Mouse (Mus musculus) embryo, embryonic 10 days (tissue): Measurements from ENCODE around the gene Vmn2r10.
"Not testable (repeated sequence)": the region's sequence is repeated elsewhere in the genome, so short reads cannot be mapped to it uniquely, and the experiment has no call there.

Experiments
- DNase-seq: peaks from one replicate; pipeline ENCODE4 v3.0.0-alpha.2; 2015; ENCODE audit warnings: low spot score

Gene Vmn2r10

DNA sequence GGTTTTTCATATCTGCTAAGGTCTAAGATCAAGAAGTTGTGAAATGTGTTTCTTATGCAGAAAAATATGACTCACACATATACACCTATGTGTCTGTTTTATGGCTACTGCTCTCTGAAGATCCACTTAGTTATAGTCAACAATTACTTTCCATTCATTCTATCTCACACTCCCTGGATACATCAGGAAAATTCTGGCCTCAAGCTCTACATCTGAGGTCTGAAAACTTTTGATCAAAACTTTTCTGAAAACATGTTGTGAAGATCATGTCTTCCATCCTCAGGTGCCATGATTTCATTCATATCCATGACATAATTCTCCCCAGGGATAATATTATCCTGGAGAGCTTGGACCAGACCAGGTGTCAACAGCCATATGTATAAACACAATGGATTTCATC is at the start of gene Vmn2r10:
Gene Vmn2r10 (minus strand): TSS at position 101 of the 400 bp plus-strand sequence.
- DNase-seq = not testable (repeated sequence)

DNA sequence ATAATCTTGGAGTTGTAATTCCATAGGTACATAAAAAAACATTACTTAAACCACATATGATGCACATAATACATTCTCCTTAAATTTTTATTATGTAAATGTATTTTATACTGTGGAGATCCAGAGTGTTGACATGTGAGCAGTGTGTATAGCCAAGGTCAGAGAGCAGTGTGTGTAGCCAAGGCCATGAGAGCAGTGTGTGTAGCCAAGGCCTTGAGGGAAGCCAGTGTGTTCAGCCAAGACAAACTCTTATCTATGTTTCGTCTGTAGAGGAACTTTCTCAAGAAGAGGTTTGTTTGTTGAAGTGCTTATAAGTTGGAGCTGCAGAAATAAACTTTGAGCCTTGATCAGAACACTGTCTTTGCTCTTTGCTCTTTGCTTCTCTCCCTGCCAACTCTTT is 49.0 kb upstream of the Vmn2r10 start:
- no peak for DNase-seq

DNA sequence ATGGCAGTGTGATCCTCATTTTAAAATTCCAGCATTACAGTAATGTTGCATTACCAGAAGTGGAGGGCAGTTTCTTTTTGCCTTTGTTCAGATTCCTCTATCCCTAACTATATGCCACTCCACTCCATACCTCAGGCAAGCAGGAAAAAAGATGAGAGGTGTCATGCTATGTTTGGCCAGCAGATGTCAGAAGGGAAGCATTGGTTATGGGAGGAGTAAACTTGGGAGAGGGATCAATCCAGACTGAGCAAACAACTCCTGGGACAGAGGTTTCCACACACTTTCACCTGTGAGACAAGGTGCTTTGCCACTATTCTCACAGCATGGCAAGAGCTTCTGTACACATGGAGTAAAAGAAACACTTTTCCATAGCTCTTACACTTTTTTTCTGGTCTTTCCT is 26.3 kb upstream of the Vmn2r10 start:
- DNase-seq = peak; percentile 4

DNA sequence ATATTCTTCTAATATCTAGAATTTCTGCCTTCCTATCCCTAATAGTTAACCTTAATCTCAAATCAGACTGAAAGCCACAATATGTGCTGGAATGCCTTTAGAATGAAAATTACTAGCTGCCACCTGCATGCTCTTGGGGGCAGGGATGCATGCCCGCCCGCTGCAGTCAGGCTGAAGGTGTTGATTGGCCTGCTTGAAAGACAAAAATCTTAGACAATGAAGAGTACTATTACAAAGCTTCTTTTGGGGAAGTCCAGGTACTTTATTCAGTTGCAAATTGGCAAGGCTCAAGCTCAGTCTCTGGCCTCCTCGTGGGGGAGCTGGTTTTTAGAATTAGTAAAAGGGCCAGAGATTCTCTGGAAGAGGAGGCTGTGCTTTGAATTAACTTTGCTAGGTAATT is 17.4 kb downstream of the Vmn2r10 start:
- DNase-seq = no peak
